Mouse (Mus musculus): ENCODE measurements around the gene Bcl6. TPM values are rescaled to one million over a fixed set of nuclear protein-coding genes. Genes with fewer than 3 reads are reported as not detected.
A peak's percentile ranks its signal among the peaks of the same experiment; 100 is the strongest.

The Bcl6 gene
- polyA plus RNA-seq, 1 experiment from 2014 or later = 3.4 TPM

DNA sequence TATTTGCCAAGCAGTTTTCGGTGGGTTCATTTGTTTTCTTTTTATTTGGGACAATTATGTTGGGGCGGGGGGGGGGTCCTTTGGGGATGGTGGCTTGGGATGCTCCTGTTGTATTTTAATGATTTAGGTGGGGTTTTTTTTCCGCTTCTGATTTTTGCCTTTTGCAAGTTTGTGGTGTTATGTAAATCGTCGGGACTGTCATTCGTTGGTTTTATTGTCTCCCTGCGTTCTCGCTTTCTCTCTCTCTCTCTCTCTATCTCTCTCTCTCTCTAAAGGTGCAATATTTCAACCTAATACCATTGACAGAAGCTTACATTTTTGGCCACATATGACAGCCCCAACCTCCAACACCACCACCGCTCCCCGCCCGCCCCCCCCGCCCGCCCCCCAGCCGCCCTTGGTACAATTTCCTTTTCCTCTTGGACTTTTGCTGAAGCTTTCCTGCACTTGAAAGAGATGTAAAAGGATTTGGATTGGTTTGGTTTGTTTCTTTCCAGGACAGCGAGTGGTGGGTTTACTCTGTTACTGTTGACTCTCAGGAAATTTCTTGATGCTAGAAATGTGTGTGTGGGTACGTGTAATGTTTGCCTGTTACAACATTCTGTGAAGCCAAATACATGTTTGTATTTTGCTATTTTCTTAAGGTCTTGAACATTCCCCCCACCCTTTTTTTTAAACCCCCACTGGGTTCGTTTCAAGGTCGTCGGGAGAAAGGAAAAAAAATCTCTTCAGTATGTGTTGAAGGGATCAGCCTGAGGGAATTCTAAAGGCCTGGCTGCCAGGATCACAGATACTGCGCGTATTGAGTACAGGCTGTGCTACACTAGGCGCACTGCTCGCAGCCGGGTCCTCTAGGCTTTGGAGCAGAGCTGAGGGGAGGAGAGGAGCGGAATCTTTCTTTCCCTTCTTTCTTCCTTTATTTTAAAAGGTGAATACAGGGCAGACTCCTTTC lies 833 bp upstream of the Bcl6 start:
- no peaks in the 10 kb centered on the region for H3K9me3 ChIP-seq (replicated peaks)
- H3K4me2 ChIP-seq (replicated peaks) = peak overlapping the region; percentile 96
- peak overlapping the region; percentile 78 for H3K4me3 ChIP-seq (replicated peaks)
- peak overlapping the region; percentile 100 for H3K27ac ChIP-seq (replicated peaks)
- H3K4me1 ChIP-seq = peaks cover 48% of the 10 kb centered on the region
- no peaks in the 10 kb centered on the region for H3K36me3 ChIP-seq
- ATAC-seq (ENCODE audit: insufficient number of reproducible peaks, low FRiP score, low TSS enrichment, low read depth) = no peak
- no peaks in the 10 kb centered on the region for H3K27me3 ChIP-seq
- H3K9ac ChIP-seq = peak overlapping the region; percentile 86
- WGBS = 5% methylated on average over 25 of the region's 25 CpGs

DNA sequence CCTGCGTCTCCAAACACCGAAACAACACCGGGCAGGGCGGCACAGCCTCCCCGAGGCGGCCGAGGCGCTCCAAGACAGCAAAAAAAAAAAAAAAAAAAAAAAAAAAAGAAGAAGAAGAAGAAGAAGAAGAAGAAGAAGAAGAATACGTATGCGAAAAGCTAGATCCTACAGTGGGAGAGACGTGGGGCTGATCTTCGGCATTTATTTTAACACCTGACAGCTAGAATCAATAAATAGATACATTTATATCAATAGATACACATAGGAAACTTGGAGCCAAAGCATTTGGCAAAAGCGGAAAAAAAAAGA lies 541 bp downstream of the Bcl6 start:
- no peak for ATAC-seq (ENCODE audit: insufficient number of reproducible peaks, low FRiP score, low TSS enrichment, low read depth)
- H3K36me3 ChIP-seq = no peaks in the 10 kb centered on the region
- 0% methylated on average over 13 of the region's 13 CpGs for WGBS
- no peaks in the 10 kb centered on the region for H3K9me3 ChIP-seq (replicated peaks)
- H3K4me1 ChIP-seq = peaks cover 51% of the 10 kb centered on the region
- peak overlapping the region; percentile 78 for H3K4me3 ChIP-seq (replicated peaks)
- H3K27me3 ChIP-seq = no peaks in the 10 kb centered on the region
- H3K4me2 ChIP-seq (replicated peaks) = peak overlapping the region; percentile 96
- peak overlapping the region; percentile 100 for H3K27ac ChIP-seq (replicated peaks)
- H3K9ac ChIP-seq = peak overlapping the region; percentile 86

GRCm38 (mm10) chr16:23987341-23988156 lies 1.1 kb downstream of the Bcl6 start:
- H3K4me1 ChIP-seq = peaks cover 54% of the 10 kb centered on the region
- peak overlapping the region; percentile 86 for H3K9ac ChIP-seq
- no peaks in the 10 kb centered on the region for H3K36me3 ChIP-seq
- peak overlapping the region; percentile 100 for H3K27ac ChIP-seq (replicated peaks)
- peak overlapping the region; percentile 96 for H3K4me2 ChIP-seq (replicated peaks)
- H3K4me3 ChIP-seq (replicated peaks) = peak overlapping the region; percentile 78
- H3K9me3 ChIP-seq (replicated peaks) = no peaks in the 10 kb centered on the region
- WGBS = 0% methylated on average over 64 of the region's 64 CpGs
- ATAC-seq (ENCODE audit: insufficient number of reproducible peaks, low FRiP score, low TSS enrichment, low read depth) = no peak
- no peaks in the 10 kb centered on the region for H3K27me3 ChIP-seq

DNA sequence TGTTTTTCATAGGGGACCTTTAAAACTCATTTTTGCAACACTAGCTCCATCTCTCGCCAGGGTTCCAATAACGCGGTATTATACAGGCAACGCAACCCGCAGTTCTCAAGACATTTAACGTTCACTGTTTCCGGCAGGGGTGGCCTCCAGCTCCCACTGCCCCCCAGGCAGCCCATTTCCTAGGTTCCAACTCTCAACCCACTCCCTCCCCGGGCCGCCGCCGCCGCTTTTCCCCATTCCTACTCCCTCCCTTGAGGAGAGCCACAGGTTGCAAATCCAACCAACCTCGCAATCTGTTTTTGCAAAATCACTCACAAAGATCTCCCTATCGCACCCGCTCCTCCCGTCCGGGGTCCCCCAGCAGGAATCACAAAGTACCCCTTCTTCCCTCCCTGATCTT lies 1.8 kb downstream of the Bcl6 start:
- under 1% methylated on average over 17 of the region's 17 CpGs for WGBS
- H3K27ac ChIP-seq (replicated peaks) = peak overlapping the region; percentile 3; the same call in 1 of the 2 replicates
- H3K9ac ChIP-seq = peak overlapping the region; percentile 86
- H3K4me1 ChIP-seq = peaks cover 57% of the 10 kb centered on the region
- no peaks in the 10 kb centered on the region for H3K27me3 ChIP-seq
- no peaks in the 10 kb centered on the region for H3K9me3 ChIP-seq (replicated peaks)
- no peak for ATAC-seq (ENCODE audit: insufficient number of reproducible peaks, low FRiP score, low TSS enrichment, low read depth)
- peak overlapping the region; percentile 96 for H3K4me2 ChIP-seq (replicated peaks)
- H3K36me3 ChIP-seq = no peaks in the 10 kb centered on the region
- peak overlapping the region; percentile 78 for H3K4me3 ChIP-seq (replicated peaks)

DNA sequence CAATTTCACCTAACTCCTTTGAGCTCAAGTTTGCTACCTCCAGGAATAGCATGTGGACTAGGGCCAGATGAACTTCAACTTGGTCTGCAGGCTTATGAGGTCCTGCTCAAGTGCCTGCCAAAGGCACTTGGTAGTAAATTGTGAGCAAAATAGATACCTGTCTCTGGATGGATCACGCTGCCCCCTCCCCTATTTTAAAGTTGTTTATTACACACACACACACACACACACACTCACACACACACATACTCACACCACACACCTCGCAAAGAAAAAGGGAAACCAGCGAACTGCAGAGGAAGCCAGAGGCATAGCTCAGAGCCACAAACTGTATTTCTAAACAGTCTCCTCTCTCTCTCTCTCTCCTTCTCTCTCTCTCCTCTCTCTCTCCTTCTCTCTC lies 2.5 kb downstream of the Bcl6 start:
- Histone ChIP-seq H3K4me3 (replicated peaks) (peak overlapping the region; percentile 78), H3K36me3 (no peaks in the 10 kb centered on the region), H3K9me3 (replicated peaks) (no peaks in the 10 kb centered on the region), H3K9ac (no peak overlapping the region), H3K4me2 (replicated peaks) (peak overlapping the region; percentile 96), H3K27ac (replicated peaks) (0 out of 2 replicates have a peak overlapping the region, but pooled peaks have one; percentile 3), H3K27me3 (no peaks in the 10 kb centered on the region), H3K4me1 (peaks cover 60% of the 10 kb centered on the region)
- ATAC-seq (ENCODE audit: insufficient number of reproducible peaks, low FRiP score, low TSS enrichment, low read depth) = no peak
- WGBS = 9% methylated on average over 3 of the region's 3 CpGs

GRCm38 (mm10) chr16:23985467-23985861 lies 3.2 kb downstream of the Bcl6 start:
- WGBS = 3% methylated on average over 6 of the region's 6 CpGs
- H3K9ac ChIP-seq = no peak overlapping the region
- H3K36me3 ChIP-seq = no peaks in the 10 kb centered on the region
- peak overlapping the region; percentile 96 for H3K4me2 ChIP-seq (replicated peaks)
- H3K4me1 ChIP-seq = peaks cover 65% of the 10 kb centered on the region
- no peak overlapping the region for H3K27ac ChIP-seq (replicated peaks)
- peak overlapping the region; percentile 78 for H3K4me3 ChIP-seq (replicated peaks)
- no peak for ATAC-seq (ENCODE audit: insufficient number of reproducible peaks, low FRiP score, low TSS enrichment, low read depth)
- no peaks in the 10 kb centered on the region for H3K9me3 ChIP-seq (replicated peaks)
- H3K27me3 ChIP-seq = peaks cover 3% of the 10 kb centered on the region; the same call in 1 of the 2 replicates

- no peaks in the 10 kb centered on the region for H3K9me3 ChIP-seq (replicated peaks)
- no peak for ATAC-seq (ENCODE audit: insufficient number of reproducible peaks, low FRiP score, low TSS enrichment, low read depth)
- peak overlapping the region; percentile 39 for H3K9ac ChIP-seq
- WGBS = 1% methylated on average over 22 of the region's 22 CpGs
- H3K4me2 ChIP-seq (replicated peaks) = peak overlapping the region; percentile 96
- H3K27ac ChIP-seq (replicated peaks) = peak overlapping the region; percentile 69
- H3K4me1 ChIP-seq = peaks cover 65% of the 10 kb centered on the region
- no peaks in the 10 kb centered on the region for H3K36me3 ChIP-seq
- peaks cover 6% of the 10 kb centered on the region; the same call in 1 of the 2 replicates for H3K27me3 ChIP-seq
- peak overlapping the region; percentile 78 for H3K4me3 ChIP-seq (replicated peaks)
These were observed 3.7 kb downstream of the Bcl6 start for GRCm38 (mm10) chr16:23984760-23985466.

GRCm38 (mm10) chr16:23984183-23984582 lies 4.5 kb downstream of the Bcl6 start:
- Histone ChIP-seq H3K4me2 (replicated peaks) (peak overlapping the region; percentile 96), H3K9me3 (replicated peaks) (no peaks in the 10 kb centered on the region), H3K27me3 (peaks cover 10% of the 10 kb centered on the region), H3K27ac (replicated peaks) (peak overlapping the region; percentile 69), H3K9ac (no peak overlapping the region; the same call in 1 of the 2 replicates), H3K4me1 (peaks cover 64% of the 10 kb centered on the region), H3K36me3 (no peaks in the 10 kb centered on the region), H3K4me3 (replicated peaks) (peak overlapping the region; percentile 78)
- 0 out of 2 replicates have a peak, but pooled peaks have one; percentile 52 for ATAC-seq (ENCODE audit: insufficient number of reproducible peaks, low FRiP score, low TSS enrichment, low read depth)
- WGBS = under 1% methylated on average over 22 of the region's 22 CpGs

DNA sequence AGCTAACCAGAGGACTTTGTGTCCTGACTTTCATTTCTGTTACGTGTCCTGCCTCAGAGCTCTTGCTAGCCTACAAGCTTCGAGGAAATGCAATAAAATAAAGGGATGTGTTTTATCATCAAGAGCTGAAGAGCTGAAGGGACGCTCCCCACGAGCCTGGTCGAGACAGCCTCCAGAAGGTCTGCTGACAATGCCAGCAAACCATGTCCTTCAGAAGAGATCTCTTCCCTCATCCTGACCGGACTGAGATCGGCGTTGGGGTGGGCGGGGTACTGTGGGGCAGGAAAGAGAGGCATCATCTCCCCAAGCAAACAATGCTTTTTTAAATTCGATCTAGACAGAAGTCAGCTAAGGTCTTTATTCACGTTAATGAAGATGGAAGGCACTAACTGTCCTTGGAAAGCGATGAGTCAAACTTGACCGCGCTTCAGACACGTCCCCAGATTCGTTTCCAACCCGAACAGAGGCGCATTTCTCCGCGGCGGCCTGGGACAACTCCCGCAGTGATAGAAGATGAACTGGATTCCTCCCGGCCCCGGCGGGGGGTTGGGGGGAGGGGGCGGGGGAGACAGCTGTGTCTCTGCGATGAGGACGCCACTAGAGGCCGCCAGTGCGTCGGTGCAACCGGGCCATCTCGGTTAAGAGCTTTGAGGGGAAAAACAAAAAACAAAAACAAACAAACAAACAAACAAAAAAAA lies 5.6 kb downstream of the Bcl6 start:
- WGBS = under 1% methylated on average over 32 of the region's 33 CpGs
- peaks cover 11% of the 10 kb centered on the region for H3K27me3 ChIP-seq
- peak overlapping the region; percentile 78 for H3K4me3 ChIP-seq (replicated peaks)
- no peaks in the 10 kb centered on the region for H3K36me3 ChIP-seq
- H3K4me2 ChIP-seq (replicated peaks) = peak overlapping the region; percentile 96
- ATAC-seq (ENCODE audit: insufficient number of reproducible peaks, low FRiP score, low TSS enrichment, low read depth) = no peak
- no peaks in the 10 kb centered on the region for H3K9me3 ChIP-seq (replicated peaks)
- peak overlapping the region; percentile 65 for H3K27ac ChIP-seq (replicated peaks)
- H3K9ac ChIP-seq = peak overlapping the region; percentile 21
- peaks cover 64% of the 10 kb centered on the region for H3K4me1 ChIP-seq

Measured in embryonic facial prominence, embryonic 15.5 days (tissue).